Mouse (Mus musculus) kidney, postnatal 36 days (tissue): ENCODE measurements around the gene Batf.

Experiments used
- DNase-seq, 2 experiments: peaks; one replicate each; pipeline ENCODE4 v3.0.0; 2021 to 2022; ENCODE audit warnings: mixed read lengths in 2 of 2

Batf gene

DNA sequence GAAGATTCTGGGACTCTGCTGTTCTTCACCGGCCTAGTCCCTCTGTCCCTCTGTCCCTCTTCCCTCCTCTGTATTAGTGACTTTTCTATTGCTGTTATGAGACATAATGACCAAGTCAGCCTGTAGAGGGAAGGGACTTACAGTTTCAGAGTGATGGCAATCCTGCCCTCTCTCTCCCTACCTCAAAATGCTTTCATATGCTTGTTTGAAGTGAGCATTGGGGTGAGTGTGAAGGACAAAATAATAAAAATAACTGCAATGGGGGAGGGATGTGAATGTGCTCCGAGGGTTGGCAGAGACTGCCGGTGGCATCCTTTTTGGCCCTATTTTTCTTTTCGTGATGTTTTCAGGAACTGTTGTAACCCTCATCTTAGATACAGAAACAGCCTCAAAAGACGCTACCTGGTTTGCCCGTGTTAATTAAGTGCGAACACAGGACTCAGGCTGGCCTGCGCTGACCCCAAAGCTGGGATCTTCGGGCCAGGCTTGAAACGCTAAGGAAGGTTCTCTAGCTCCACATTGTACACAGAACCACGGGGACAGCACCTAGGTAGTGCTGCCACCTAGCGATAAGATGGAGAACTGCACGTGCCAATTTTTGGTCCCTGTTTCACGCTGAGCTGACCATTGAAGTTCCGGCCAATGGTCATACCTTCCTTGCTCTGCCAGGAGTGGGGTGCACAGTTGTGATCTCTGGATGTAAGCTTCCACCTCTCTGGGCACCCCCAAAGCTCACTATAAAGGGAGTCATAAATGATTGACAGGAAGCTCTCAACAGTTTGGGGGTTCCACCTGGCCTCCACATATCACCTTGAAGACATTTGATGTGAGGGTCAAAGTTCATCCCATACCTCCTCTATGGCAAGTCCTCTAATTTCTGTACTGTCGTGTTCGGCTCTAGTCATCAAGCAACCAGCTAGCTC is 42.8 kb downstream of the Batf start:
- DNase-seq = peak; percentile 54 to 84

DNA sequence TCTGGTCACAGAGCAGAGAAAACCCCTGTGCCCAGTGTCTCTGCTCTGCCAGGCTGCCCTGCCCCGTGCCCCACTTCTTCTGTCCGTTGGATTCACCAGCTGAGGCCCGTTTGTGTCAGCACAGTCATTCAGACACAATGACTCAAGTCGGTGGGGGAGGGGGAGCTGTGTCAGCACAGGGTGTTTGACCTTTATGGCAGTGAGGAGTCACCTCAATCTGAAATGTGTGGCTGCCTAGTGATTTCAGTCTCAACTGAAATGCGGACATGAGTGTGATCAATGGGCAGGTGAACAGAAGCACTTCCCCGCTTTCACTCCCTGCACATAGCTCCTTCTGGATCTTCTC is 43.4 kb downstream of the Batf start:
- peak in 1 of 2 experiments; percentile 14 for DNase-seq

DNA sequence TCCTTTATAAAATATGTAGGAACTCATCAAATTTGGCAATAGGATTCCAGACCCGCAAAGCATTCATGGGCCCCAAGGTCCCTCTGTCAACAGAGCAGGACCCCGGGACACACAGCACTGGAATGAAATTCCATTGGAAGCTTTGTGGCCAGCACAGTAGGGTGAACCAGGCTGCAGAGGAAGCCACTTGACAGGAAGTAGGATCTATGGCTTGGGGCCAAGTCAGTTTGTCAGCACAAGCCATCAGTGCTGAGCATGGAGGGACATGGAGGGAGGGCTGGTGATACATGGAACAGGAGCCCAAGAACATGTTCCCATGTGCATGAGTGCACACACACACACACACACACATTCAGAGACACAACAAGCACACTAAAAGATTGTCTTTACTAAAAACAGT is 49.7 kb downstream of the Batf start:
- peak; percentile 52 to 63 for DNase-seq

DNA sequence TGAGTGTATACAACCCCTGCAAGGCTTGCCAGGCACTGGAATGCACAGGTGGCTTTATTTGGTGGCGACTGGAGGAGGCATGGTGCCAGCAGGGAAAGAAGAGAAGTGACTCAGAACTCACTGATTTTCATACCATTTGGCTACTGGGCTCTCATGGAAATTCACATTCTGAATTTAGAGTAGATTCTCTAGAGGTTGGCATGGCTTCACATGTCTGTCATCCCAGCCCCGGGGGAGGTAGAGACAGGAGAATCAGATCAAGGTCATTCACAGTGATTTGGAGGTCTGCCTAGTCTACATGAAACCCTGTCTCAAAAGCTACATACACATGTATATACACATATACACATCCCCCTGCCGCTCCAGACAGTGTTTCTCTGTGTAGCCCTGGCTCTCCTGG is 50.5 kb downstream of the Batf start:
- DNase-seq = no peak

DNA sequence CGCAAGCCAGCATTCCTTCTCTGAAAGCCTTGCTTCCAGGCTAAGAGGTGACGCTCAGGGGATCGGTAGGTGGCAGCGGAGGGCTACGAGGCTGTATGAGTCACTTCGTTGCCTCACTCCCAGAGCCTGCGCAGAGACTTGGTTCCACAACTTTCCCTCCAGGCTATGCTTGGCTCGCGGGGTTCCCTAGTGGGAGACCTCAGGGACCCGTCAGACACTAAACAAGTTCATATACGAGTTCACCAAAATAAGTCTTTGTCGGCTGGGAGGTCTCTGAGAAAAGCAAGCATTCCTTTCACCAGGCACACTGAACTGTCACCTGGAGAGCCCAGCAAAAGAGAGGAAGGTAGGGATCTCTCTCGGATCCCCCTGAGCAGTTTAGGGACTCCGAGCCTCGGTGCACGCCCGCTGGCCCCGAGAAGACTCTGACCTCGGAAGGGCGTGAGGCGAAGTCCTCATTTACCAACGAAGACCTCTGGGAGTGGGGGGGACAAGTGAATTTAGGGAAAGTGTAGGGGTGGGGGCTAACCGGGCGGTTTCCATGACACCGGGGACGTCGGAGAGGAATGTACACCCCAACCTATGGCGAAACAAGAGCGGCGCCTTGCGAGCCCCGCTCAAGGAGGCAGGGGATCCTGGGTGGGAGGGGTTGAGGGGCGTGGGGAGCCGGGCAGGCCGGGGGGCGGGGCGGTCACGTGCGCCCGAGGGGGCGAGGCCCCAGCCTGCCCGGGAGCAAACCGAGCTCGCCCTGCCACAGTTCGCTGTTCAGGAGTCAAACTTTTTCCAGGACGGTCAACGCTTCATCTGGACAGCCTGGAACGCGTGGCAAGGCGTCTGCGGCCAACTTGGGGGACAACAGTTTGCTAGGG is 59.6 kb downstream of the Batf start, which contains the start of gene Flvcr2:
Gene Flvcr2 (plus strand): TSS at position 713 of the 869 bp plus-strand sequence.
- peak; percentile 92 to 94 for DNase-seq

DNA sequence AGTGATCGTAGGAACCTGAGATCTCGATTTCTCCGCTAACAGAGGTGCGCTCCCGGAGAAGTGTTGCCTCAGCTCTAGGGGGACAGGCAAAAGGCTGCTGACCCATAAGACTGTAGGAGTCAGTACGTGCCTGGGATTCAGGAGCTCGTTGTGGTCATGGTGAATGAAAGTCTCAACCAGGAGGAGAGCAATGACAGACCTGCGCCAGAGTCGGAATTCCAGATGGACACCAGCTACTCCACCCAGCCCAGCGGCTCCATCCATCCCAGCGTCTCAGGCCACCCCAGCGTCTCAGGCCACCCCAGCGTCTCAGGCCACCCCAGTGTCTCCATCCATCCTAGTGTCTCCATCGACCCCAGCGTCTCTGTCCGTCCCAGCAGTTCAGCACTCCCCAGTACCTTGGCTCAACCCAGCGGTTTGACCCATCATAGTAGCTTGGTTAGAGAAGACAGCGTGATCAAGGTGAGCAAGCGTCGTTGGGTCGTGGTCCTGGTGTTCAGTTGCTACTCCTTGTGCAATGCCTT is 60.3 kb downstream of the Batf start:
- DNase-seq = no peak

DNA sequence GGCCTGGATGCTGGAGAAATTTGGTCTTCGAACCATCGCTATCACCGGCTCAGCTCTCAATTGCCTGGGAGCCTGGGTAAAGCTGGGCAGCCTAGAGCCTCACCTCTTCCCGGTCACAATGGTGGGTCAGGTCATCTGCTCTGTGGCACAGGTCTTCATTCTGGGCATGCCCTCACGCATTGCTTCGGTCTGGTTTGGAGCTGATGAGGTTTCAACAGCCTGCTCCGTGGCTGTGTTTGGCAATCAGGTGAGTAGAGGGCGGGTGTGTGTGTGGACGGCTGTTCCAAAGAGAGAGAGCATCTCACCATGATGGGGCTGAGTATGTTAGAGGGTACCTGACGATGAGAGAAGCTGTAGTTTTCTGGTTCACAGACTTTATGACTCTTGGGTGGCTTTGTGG is 60.9 kb downstream of the Batf start:
- DNase-seq = peak in 1 of 2 experiments; percentile 32

DNA sequence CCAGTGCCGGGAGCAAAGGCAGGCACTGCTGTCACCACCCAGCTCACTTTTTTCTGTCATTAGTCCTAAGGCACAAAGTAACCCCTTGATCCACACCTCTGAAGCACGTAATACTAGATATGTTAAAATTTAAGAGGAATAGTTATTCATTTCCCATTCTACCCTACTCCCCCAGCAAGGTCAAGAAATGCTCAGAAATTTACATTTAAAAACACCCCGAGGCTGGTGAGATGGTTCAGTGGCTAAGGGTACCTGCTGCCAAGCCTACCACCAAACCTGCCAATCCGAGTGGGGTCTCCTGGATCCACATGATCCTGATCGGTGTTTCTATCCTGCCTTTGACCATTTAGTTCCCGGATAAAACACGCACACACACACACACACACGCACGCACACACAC is 63.4 kb downstream of the Batf start:
- peak; percentile 67 to 81 for DNase-seq

DNA sequence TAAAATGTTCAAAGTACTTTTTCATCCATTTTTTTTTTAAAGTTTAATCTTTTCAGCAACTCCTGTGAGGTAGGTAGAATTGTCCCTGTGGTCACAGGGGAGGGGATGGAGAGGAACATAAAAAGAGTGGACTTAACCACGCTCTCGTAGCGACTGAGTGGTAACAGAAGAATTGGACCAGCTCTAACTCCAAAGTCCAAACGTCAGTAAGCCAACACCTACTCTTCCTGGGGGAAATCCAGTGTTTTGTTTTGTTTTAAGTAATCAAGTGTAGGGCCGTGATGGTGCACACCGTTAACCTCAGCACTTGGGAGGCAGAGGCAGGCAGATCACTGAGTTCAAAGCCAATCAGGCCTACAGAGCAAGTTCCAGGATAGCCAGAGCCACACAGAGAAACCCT is 65.6 kb downstream of the Batf start:
- DNase-seq = peak; percentile 45 to 71

DNA sequence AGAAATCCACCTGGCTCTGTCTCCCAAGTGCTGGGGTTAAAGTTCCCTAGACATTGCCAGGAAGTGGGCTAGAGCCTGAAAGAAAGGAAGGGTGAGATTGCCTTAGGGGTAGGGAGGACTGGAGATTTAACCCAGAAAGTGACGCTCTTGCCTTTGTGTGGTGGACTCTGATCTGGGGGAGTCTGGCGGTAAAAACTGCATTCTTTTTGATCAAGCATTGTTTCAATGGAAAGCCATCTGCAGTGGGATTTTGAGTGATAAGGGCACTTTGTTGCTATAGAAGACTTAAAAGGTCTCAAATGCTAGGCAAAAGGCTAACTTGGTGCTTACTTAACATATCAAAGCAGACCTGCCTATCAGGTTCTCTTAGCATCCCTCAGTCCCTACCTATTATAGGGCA is 66.8 kb downstream of the Batf start:
- DNase-seq = no peak

DNA sequence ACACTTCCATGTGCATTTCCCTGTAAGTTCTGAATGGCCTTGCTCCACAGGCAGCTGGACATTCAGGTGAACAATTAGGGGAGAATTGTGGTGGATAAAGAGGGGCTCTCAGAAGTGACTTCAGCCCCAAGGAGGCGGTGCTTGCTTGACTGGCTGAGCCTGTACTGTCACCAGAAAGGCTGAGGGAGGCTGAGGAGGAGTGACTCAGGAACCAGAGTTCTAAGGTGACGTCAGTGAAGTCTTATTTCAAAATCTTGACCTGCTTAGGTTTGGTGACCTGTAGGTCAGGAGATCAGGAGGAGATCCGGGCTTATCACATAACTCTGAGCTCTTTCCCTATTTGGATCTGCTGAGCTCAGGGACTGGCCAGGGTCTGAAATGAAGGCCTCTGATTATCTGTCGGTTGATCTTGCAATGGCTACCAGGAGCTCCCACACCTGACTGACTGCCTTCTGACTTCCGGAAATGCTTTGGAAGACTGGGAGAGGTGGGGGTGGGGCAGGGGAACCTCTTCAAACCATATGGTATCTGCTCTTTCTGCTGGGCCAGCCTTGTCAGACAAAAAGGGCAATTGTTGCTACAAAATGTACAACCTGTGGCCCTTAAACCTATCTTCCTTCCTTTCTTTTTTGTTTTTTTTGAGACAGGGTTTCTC is 68.3 kb downstream of the Batf start:
- DNase-seq = no peak

DNA sequence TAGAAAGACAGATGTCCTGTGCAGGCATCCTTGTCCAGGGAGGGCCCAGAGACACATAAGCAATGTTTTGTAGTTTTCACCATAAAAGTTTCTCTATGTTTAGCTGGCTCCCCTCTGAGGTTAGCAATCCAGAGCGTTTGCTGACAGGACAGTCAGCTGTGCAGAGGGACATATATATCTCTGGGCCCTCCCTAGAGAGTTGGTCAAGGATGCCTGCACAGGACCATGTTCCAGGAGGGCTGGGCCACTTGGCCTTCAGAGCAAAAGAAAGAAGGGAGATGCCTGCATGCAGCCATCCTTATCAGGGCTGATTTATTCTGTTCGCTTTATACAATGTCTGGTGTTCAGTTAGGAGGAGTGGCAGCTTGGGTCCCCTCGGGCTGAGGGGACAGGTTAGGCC is 70.0 kb downstream of the Batf start:
- DNase-seq = no peak

DNA sequence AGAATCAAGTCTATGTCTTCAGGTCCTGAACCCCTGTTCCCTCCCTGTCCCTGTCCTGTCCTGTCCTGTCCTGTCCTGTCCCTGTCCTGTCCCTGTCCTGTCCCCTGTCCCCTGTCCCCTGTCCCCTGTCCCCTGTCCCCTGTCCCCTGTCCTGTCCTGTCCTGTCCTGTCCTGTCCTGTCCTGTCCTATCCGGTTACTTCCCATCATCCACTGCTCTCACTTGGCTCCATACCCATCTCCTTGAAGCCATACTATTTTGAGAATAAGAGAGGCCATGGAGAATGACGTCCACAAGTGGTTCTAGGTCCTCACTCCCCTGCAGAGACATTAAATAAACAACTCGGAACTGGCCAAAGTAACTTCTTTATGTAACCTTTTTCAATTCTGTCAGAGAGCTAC is 70.6 kb downstream of the Batf start:
- no peak for DNase-seq
